Mouse (Mus musculus): ENCODE measurements around the gene Fam189a1.

Gene Fam189a1

DNA sequence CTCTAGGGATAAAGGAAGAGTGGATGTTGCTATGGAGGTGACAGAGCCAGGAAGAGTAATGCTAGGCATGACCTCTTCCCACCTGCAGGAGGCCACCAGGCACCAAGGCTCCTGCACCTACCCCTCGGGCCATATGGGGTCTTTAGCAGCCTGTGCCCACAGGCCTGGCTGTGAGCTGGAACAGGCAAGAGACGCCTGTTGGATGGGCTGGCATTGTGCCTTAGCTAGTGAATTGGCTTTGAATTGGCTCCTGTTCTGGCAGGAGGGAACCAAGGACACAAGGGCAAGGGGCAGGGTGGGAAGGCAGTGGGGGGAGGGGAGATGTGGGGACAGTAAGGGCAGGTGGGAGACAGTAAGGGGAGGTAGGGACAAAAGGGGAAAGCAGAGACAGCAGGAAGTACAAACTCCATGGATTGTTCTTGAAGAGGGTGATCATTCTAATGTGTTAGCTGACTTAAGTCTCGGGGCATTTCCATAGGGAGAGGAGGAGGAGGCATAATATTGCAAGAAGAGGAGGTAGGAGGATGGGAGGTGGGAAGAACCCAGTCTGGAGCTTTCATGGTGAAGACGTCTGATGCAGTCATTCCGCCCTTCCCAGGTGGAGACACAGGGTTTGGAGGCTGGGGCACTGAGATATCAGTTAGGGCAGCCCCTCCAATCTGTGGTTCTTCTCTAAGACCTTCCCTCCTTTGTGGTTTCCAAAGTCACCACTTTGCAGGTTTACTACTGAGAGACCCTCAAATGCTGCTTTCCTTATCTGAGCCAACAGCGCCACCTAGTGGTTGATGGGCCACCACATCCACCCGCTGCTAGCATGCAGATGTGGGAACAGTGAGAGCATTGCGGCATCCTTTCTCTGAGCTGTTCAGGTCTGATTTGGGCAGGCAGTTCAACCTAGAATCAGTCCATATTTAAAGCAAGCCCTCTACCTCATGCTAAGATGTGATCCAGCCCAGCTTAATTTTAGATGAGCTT lies 414.8 kb downstream of the Fam189a1 start:
- DNase-seq (ENCODE audit: low spot score in 2 of 2): peak; percentile 6 to 28

DNA sequence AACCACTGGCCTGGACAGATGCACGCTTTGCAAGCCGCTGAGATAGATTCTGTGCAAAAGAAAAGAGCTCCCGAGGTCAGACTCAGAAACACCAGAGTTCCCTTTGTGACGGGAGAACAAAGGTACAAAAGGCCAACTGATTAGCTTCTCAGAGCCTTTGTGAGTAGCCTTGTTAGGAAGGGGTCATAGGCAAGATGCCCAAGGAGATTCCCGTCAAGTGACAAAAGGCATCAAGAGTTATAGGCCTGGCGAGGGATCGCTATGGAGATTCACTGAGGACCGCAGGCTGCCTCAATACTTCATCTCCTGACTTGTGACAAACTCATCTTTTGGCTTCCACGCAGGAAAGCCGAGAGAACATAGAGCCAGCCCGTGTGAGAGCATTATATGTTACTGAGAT lies 417.2 kb downstream of the Fam189a1 start:
- no peak for DNase-seq (ENCODE audit: low spot score in 2 of 2)

DNA sequence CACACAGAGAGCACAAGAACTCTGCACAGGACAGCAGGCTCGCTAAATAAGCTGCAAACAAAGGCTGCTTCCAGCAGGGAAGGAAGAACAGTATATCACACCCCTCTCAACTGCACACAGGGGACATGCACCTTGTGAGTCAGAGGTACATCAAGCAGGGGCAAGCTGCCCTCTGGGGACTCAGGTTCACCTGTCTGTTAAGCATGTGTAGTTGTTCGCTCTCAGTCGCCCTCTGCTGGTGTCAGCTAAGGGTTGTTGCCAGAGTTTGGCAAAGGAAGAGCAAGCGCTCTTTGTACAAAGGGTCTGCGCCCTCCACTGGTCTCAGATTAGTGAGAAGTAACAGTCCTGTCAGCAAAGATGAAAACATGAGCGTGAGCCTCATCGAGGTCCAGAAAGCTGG lies 426.6 kb downstream of the Fam189a1 start:
- DNase-seq (ENCODE audit: low spot score in 2 of 2): peak in 1 of 2 experiments; percentile 37

DNA sequence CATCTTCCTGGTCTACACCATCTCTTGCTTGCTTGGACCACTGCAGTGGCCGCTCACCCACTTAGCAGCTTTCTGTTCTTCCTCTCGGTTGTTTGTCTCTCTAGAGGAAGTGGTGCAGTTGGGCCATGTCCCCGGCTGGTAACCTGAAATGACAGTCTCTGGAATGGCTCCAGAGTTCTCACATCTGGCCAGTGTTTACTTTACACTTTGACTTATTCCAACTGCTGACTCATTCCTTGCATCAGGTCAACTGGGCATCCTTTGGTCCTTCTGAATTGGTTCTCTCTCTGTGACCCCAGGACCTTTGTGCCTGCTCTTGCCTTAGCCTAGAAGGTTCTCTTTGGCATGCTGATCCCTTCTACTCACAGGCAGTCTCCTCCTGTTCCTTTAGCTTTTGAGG lies 427.6 kb downstream of the Fam189a1 start:
- no peak for DNase-seq (ENCODE audit: low spot score in 2 of 2)

DNA sequence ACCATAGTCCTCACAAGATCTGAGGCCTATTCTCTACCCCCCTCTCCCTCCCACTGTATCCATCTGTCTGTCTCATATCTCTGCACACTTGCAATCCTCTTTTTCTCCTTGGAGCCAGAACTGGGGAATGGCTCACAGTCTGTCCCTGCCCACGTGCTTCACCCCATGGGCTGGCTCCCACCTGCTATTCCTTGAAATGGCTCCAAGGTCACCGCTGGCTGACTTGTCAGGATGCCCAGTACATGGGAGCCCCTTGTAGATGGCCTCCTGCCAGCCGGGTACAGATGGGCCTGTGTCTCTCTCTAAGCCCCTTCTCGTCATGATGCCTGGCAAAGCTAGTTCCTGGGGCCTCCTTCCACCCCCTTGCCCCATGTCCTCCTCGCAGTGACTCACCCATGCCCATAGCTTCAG lies 428.2 kb downstream of the Fam189a1 start:
- no peak for DNase-seq (ENCODE audit: low spot score in 2 of 2)

DNA sequence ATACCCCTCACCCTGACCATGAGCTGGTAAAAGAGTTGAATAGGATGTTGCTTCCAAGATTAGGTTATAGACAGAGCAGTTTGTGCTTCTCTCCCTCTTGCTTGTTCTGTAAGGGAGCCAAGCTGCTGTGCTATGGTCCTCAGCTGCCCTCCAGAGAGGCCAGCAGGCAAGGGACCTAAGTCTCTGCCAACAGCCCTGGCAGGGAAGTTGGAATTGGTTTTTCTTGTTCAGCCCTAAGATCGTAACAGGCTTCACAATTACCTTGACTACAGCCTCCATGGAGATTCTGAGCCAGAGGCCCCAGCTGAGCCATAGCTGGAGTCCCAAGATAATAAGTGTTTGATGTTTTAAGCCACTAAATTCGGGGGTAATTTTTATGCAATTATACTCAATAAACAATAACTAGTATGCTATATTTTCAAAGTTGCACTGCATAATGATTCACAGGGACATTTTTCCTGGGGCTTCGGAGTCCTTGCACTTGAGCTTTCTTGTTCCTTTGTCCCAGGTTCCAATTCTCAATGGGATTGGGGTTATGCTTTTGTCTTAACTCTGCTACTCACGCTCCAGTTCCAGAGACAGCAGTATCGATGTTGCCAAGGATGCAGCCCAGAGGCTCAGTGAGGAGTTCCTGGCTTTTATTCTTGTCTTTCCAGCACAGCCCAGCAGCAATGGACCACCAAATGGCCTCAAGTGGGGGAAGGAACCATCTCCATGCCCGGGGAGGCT lies 430.2 kb downstream of the Fam189a1 start:
- DNase-seq (ENCODE audit: low spot score in 2 of 2): no peak

DNA sequence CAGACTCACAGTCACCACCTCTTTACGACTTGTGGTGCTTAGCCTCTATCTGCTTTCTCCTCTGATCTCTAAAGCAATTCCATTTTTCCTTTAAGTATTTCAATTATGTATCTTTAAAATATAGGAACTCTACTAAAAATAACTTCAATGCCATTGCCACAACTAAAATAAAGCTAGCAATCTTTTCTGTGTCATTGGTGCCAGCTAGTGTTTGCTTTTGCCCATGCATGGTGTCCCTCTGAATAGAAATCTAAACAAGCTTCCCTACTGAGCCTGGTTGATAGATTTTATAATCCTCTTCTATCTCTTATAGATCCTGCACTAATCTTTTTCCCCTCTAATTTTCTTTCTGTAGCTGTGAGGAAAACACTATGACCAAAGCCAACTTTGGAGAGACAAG lies 432.0 kb downstream of the Fam189a1 start:
- DNase-seq (ENCODE audit: low spot score in 2 of 2): no peak

DNA sequence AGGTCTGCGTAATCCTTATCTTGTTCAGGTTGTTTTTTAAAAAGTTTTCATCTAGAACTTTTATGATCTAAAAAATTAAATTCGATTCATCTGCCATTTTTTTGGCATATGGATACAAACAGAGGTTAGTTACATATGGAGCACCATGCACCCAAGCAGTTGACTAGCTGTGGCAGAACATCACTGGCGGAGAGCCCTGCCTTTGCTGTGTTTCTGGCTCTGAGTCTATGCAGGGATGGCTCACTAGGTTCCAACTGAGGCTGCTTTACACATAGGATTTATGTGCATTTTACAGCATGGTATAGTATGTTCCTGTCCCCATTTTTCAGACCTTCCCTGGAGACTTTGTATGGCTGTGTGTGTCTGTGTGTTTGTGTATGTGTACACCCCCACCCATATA lies 433.1 kb downstream of the Fam189a1 start:
- no peak for DNase-seq (ENCODE audit: low spot score in 2 of 2)

DNA sequence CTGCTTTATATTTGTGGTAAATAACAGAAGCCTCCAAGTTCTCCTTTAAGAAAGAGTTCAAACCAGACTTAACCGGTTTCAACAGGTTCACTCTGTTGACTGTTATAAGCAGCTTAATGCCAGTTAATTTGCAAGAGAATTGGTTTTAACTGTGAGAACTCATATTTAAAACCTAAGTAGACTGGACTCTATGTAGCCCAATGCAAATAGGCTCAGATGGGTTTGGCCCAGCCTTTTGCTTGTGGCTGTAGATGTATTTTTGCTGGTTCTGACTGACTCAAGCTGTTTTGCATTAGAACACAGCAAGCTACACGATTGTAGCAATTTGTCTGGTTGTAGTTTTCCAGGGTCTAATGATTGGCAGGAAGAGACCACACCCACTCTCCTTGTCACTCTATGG lies 440.1 kb downstream of the Fam189a1 start:
- no peak for DNase-seq (ENCODE audit: low spot score in 2 of 2)

DNA sequence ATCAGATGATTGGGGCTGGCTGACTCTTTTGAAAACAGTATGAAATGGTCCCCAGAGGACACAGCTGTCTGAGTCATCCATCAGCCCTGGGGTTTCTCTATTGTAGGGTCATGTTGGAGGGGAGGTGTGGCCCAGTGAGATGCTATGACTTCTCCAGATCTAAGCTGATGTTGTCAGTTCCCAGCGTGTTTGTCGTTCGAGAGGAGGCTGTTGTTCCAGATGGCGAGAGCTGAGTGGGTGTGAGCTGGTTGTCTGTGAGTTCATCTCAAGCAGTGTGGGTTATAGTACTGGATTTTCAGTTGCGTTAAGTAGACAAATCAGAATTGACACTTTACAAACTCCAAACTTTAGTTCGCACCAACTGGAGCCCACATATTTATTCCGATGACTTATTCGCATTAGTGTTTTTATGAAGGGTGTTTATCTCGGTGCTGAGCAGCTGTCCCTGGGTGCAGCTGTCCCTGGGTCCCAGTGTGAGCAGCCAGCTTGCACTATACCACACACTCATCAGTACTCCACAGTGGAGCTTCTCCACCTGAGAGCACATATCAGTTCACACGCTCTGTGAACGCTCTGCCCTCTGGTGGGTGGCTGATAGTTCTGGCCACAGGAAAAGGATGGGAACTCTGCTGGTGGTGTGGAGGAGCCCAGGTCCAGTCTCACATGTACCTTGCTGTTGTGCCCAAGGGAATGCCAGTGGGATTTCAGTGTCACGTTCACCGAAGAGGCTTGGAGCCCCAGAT lies 446.7 kb downstream of the Fam189a1 start:
- DNase-seq (ENCODE audit: low spot score in 2 of 2): no peak

DNA sequence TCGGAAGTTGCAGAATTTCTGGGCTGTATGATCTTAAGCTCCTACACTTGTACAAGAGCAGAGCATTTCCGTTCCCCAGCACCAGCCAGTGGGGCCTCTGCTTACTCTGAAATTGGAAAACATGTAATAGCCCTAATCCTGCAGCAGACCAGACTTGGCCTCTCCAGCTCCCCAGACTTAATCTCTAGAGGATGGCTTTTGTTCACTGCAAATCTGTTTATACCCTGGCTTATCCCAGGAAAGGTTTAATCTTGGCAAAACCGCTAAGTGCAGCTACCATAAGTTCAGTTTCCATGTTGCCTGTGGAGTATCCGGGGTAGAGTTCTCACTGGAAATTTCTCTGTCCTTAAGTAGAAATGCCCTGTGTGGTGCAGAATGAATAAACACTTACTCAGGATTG lies 448.2 kb downstream of the Fam189a1 start:
- no peak for DNase-seq (ENCODE audit: low spot score in 2 of 2)

Measured in urinary bladder, adult 18-20 months (tissue).